Mouse (Mus musculus) CD4-positive helper T cell, adult 2 months (primary cell): ENCODE data around the gene Adat3.
A peak's percentile ranks its signal among the peaks of the same experiment; 100 is the strongest.
"Not testable (repeated sequence)": the region's sequence is repeated elsewhere in the genome, so short reads cannot be mapped to it uniquely, and the experiment has no call there.

Experiments used
- DNase-seq: peaks from one replicate; pipeline ENCODE4 v3.0.0-alpha.2; 2012; ENCODE audit warnings: low read depth, missing footprints, low spot score

Adat3 gene

DNA sequence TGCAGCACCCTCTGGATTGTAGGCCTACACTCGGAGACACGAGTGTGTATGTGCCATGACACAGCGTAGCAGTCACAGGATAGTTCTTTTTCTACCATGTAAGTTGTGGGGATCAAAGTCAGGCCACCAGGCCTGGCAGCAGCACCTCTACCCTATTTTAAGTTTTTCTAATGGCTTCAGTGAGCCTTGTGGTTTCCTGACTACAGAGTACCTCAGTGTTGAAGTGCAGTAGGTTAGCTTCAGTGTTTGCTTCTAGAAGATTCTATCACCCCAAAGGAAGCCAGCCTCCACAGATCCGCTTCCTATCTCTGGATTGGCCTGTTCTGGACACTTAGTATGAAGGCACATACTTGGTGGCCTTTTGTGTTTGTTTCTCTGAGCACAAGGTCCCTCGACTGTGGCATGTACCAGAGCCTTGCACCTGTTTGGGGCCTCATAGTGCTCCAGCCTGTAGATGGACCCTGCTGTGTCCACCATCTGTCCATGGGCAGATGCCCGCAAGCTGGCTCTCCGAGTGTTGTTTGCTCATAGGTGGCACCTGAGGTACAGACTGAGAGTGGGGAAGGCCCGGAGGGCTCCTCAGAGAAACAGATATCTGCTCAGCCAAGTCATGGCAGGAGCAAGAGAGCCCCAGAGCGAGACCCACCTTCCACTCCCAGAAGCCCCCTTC lies 7.6 kb downstream of the Adat3 start:
- DNase-seq: peak; percentile 52

DNA sequence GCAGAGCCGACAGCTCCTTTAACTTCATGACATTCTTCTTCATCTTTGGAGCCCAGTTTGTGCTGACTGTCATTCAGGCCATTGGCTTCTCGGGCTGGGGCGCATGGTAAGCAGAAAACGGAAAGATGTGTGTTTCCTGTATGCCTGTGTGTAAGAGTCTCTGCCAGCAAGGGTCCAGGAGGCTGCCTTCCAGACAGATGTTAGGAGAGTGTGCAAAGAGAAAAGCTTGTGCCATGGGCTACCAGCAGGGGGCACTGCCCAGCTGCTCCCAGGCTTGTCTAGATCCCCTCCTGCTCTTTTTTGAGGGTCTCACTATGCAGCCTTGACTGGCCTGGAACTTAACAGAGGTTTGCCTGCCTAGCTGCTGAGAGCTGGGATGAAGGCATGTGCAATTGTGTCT lies 8.3 kb downstream of the Adat3 start:
- DNase-seq: peak; percentile 66

DNA sequence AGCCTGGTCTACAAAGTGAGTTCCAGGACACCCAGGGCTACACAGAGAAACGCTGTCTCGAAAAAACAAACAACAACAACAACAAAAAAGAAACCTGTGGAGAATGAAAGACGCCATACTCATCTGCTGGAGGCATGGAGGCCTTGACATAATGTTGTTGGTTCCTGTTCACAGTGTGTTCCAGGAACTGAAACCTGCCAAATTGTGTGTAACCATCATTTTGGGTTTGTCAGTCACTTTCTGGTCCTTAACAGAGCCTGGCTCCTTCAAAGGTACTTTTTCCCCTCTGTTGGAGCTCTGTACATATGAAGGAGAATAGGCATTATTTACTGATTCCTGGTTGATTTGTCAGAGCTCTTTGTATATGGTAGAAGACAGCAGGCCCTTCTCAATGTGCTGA lies 9.2 kb downstream of the Adat3 start:
- no peak for DNase-seq

DNA sequence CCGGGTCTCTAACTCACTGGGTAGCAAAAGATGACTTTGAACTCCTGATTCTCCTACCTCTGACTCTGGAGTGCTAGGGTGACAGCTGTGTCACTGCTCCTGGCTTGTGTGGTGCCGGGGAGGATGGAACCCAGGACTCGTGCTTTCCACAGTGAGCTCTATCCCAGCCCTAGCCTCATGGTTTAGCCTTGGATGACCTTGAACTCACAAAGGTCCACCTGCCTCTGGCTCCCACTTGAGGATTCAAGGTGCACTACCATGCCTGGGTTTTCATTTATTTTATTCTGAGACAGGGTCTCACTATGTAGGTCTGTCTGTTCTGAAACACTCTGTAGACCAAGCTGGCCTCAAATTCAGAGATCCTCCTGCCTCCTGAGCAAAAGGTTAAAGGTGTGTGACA lies 11.1 kb downstream of the Adat3 start:
- no peak for DNase-seq

DNA sequence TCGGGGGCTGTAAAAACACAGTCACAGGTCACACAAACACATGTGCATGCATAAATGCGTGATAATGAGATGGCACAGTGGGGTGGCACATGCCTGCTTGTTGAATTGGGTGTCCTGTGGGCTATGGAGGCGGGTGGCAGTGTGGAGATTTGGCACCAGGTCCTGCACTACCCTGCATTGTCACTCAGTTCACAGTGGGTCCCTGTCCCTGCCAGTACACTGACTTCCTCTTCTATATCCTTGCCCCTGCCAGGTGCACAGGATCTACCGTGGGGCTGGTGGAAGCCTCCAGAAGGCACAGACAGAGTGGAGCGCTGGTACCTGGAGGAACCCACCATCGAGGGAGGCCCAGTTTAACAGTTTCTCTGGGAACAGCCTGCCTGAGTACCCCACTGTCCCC lies 11.7 kb downstream of the Adat3 start:
- no peak for DNase-seq

DNA sequence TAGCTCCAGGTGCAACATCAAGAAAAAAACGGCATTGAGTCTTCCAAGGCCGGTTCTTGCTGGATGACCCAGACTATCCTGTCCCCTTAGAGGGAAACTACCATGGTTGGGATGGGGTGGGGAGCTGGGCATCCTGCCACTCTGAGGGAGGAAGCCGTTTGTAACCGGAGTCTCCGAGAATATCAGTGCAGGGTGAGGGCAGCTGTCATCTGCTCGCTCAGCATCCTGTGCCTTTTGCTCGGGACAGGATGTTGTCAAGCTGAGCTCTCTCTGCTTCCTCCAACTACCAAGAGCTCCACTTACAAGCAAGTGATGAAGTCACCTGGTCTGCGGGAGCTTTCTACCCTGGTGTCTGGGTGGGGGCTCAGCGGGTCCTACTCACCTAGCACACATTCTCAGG lies 15.5 kb downstream of the Adat3 start:
- DNase-seq: peak; percentile 86

DNA sequence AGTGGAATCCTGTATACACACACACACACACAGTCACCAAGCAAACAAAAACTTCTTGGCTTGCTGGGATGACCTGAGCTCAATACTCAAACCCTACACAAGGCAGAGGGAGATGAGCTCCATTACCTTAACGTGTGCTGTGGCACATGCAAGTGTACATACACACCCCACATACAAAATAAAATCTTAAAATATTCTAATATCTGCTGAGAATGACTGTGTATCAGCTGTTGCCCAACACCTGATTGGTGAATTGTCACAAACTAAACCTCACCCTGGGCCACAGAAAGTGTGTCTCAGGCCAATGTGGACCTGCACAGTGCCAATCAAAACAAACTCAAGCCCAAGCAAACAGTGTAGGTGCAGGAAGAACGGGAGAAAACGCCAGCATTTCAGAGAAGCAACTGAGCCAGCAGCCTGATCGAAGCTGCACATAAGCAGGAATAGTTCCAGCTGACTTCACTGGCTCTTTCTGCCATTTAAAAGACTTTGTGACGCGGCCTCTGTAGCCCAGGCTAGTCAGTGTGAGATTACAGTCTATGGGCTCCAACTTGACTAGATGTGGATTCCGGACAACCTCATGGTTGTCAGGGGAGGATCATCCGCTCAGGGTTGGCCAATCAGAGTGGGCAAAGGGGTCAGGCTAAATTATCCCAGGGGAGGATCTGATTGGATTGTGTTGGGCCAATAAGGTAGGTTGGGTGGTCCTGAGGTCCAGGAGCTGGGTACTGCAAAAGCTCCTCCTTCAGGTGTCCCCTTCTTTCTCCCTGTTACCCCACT lies 17.0 kb downstream of the Adat3 start:
- DNase-seq: no peak

DNA sequence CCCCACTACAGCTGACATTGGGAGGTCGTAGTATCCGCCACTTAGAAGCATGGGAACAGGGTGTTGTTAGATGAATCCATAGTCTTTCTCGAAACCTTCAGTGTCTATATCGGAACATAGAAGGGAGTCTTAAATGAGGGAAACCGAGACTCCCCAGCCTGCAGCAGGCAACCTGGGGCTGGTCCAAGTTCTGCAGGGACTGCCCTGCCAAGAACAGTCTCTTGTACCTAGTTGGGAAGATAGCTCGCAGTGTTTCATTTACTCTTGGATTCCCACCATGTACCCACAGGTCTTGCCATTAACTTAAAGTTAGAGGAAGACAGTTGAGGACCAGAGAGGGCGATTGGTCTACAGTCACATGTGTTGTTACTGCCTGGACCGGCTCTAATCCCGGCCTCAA lies 17.7 kb downstream of the Adat3 start:
- no peak for DNase-seq

DNA sequence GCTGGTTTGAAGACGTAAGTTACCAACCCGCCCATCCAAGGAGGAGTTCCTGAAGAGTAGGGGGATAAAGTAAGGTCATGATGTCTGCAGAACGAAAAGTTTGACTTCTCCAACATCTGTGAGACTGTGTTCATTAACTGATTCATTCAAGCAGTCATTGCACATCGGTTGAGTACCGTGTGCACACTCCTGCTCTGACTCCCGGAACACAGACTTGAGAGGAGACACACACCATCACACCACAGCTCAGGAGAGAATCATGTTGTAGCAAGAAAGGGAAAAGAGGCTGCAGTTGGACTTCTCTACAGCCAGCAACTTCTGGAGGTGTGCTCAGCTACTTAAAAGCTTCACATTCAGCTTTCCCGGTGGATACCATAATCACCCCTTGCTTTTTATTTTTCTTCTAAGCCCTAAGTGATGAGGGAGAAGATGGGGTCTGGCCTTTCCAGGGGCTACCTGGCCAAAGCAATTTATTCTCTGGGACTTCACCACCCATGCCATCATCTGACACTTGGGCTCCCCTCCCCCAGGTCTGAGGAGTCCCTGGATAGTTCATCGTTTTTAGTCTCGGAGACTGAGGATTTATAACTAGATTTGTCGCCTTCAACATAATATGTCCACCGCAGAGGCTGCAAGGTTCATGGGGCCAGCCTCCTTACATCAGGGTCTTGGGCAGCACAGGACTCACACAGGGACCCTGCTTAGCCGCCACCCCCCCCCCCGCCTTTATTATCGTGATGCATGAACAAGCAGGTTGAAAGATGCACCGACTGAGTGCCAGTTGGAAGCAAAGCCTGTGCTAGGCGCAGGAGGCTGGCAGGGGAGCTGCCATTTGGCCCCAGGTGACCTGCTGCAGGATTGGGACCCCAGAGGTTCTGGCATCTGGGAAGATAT lies 18.4 kb downstream of the Adat3 start:
- no peak for DNase-seq

DNA sequence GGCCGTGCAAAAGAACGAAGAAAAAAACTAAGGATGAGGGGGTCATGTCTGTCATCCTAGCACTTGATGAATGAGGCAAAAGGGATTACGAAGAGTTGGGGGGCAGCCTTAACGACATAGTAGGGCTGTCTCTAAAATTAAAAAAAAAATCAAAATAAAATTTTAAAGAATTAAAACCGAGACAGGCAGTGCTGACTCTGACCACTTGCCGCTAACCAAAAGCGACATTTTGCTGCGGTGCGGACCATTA lies 18.9 kb downstream of the Adat3 start:
- no peak for DNase-seq

DNA sequence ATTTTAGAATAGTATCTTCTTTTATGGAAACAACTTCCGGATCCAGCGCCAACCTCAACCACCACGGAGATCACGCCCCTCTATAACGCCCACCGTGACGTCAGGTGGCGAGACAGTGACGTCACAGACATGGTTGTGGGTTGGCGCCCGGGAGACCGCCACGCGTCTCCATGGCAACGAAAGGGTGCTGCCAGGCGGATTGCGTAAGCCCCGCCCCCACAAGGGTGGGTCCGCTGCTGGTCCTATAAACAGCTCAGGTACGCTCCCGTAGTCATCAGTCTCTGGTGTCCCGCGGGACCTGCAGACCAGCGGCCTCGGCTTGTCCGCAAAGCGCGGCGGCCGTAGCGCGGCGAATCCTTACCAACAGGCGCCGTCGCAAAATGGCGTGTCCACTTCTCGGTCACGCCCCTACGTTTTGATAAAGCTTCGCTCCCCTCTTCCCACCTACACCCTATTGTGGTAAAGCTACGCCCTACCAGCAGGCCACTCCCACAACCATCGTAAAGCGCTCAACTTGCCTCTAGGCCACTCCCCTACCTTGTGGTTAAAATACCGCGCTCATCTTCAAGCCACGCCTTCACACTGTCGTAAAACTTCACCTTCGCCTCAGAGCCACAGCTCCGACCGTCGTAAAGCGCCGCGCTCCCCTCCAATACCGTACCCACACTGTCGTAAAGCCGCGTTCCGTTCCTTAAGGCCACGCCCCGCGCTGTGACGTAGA lies 19.4 kb downstream of the Adat3 start:
- DNase-seq: peak; percentile 100

DNA sequence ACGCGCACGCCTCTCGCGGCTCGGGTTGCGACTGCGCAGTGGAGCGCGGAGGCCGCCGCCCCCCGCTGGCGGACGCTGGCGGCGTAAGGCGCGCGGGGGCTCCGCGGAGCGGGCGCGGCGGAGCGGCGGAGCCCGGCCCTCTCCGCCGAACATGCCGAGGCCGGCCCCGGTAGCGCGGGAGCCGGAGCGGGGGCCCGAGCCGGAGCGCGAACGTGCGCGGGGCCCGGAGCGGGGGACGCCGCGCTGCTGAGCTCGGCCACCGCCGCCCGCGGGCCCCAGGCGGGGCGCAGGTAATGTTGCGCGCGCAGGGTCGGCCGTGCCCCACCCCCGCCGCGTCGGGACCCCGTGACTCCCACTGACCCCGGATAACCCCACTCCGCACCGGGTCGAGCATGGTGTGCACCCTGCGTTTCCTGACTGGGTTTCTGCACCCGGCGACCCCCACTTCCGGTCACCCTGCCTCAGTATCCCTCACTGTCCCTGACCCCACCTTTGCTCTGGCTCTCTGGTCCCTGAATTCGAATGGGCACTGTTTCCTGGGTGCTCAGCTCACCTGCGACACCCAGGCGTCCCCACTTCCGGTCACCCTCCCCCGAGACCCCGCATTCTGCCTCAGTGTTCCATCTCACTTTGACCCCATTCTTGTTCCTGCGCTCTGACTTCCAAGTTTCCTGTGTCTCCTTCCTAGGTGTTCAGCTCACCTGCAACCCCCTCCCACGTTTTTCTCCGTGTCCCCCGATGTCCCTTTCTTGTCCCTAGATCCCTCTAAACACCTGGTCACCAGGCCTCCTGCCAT lies 20.2 kb downstream of the Adat3 start, which contains the start of gene Csnk1g2:
TSS of gene Csnk1g2 (plus strand) at position 178 of the 796 bp plus-strand sequence.
- peak; percentile 85 for DNase-seq

DNA sequence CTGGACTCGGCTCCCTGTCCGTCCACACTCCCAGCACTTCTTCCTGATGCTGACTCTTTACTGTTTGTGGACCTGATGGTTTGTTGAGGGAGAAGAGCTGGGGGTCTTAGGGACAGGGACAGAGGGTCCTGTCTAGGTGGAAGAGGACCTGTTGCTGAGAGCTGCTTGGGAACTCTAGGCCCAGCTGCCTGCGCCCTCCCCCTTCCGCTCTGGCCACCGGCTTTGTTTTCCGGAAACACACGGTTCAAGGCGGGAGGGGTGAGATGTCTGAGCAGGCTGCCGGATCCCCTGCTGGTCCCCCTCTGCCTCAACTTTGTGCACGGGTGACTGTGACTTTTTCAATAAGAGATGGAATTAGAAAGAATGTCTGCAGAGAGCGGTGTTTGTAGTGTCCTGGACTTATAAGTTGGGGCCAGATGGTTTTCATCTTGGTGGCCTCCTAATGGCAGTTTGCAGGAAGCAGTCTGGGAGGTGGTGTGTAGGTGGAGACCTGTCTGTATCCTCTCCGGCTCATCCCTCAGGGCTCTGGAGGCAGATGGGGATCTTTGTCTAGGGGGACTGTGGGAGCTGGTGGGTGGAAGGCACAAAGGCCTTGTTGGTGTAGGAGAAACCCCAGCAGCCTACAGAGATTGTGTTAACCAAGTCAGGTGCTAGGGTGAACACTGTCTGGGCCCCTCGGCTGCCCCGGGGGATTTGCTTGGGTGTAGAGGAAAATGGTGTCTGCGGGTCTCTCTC lies 20.9 kb downstream of the Adat3 start:
- DNase-seq: peak; percentile 81

DNA sequence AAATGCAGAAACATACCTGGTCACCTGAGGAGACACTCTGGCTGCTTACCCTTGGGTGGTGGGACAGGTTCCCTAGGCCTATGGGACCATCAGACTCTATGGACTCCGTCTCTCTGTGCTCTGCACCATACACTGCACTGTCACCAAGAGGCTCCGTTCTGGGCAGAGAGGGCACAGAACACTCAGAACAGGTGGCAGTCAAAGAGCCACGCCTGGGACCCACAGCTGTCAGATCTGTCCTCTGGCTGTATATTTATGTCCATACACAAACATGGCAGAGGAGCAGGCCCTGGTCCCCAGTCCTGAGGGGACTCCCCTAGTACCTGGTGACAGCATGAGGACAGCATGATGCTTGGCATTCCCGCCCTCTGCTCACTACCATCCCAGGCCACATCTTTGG lies 23.1 kb downstream of the Adat3 start:
- DNase-seq: no peak

DNA sequence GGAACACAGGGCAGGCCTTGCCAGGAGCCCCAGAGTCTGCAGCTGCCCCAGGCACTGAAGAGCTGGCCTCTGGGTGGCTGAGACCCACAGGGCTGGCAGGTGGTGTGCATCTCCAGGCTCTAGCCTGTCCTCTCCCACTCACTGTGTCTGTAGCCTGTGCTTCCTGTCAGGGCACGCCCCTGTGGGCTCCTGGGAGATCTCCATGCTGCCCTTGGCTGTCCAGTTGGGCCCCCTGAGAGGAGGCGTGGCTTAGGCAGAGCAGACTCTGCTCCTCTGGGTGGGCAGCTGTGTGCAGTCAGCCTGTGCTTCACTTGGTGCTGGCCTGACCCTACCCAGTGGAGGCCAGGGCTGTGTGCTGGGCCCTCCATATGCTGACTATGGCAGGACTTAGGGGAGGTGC lies 25.0 kb downstream of the Adat3 start:
- no peak for DNase-seq

DNA sequence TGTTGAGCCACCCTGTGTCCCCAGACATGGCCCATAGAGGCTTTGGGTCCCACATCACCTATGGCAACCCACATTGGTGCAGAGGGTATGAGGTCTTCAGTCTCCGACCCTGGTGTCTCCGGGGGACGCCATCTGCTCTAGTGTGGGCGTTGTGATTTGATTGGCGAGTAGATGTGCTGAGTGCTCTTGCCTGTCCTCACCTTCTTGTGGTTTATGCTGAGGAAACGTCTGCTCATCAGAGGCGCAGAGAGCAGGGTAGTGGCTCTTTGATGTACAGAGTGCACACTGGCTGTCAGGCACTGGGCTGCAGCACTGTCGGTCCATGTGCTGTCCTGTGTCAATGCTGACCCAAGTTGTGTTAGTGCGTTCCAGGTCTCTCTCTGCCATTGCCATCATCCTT lies 26.2 kb downstream of the Adat3 start:
- peak; percentile 66 for DNase-seq

DNA sequence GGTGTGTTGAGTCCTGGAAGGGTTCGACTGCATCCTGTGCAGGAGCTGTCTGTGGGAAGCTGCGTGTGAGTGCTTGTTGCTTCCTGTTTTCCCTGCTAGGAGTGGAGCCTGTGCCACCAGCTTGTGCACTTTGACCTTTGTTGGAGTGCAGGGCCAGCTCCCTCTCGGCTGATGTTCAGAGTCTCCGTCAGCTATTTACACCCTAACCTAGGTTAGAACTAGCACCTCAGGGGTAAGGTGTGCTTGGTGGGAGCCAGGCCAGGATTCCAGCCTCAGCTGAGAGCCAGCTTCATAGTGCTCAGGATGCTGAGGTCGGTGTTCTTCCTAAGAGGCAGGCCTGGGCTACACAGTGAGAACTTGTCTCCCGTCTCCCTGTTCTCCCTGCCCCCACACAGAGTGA lies 32.7 kb downstream of the Adat3 start:
- no peak for DNase-seq

DNA sequence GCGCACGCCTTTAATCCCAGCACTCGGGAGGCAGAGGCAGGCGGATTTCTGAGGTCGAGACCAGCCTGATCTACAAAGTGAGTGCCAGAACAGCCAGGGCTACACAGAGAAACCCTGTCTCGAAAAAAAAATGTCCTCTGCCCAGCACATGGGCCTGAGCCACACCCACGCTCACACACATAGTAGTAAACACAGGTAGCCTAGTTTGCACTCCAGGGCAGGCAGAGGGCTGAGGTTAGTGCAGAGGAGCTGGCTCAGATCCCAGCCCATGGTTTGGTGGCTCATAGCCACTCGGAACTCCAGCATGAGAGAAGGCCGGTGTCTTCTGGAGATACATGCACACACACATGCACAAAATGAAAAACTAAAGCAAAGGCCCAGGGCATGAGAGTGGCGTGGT lies 44.3 kb downstream of the Adat3 start:
- no peak for DNase-seq

DNA sequence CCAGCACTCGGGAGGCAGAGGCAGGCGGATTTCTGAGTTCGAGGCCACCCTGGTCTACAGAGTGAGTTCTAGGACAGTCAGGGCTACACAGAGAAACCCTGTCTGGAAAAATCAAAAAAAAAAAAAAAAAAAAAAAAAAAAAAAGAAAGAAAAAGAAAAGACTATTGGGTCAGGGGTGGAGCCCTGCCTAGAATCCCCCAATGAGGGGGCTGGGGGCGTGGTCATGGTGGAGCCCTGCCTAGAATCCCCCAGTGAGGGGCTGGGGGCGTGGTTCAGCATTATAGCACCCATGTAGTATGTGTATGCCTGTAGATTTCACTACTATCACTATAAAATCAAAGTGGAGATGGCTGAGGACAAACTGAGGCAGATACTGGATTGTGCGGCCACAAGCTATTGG lies 47.2 kb downstream of the Adat3 start:
- DNase-seq: not testable (repeated sequence)

DNA sequence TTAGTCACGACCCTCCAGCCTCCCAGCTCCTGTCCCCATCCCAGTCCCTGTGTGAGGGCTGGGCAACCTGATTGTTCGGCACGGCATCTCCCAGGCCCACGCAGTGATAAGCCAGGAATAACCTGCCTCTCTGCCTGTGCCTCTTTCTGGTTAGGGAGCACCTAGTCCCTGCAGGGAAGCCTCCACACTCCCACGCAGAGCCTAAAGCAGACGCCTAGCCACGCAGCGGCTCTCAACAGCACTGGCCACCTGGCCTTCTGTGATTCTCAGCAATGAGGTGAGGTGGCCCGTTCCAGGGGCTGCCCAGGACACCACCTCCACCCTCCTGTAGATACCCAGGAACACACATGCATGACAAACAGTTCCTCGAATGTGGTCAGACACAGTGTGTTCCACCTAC lies 47.7 kb downstream of the Adat3 start:
- DNase-seq: no peak
